Mouse (Mus musculus): ENCODE measurements around the gene Gpr182.
"Not testable (repeated sequence)": the region's sequence is repeated elsewhere in the genome, so short reads cannot be mapped to it uniquely, and the experiment has no call there.

The Gpr182 gene

DNA sequence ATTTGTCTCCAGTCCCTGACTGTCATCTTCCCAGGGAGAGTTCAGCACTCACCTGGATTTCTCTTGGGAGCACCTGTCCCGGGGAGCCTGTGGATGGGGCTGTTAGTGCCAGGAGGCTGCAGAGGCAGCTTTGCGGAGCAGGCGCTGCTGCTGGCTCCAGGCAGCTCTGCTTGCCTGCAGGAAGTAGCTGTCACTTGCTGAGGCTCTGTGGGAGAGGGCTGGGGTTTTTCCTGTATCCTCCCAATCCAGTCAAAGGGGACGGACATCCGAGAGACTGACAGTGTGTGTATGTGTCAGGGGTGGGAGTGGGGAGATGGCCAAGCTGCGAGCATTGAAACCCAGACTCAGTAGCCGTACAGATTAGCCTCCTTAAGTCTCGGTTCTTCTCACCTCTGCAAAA is at the start of gene Gpr182:
Gene Gpr182, minus strand, starts transcription at position 185 of the 400 bp plus-strand sequence.
- peak; percentile 64 to 80 for DNase-seq

DNA sequence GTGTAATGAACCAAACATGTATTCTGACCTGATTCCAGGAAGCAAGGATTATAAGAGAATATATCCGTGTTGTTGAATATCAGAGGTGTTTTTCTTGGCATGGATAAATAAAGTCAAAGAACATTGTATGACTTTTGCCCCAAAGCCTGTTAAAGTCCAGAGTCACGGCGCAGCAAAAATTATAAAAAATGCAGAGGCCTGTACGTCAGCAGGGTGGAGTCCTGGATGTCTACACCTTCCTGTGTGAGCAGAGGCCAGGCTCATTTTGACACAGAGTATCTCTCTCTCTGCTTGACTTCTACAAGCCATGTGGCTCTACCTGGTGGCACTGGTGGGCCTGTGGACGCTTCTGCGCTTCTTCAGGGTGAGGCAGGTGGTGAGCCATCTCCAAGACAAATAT is 49.4 kb upstream of the Gpr182 start, which contains the start of gene Rdh16:
Gene Rdh16, plus strand, starts transcription at position 262 of the 400 bp plus-strand sequence.
- DNase-seq: peak; percentile 57 to 80

DNA sequence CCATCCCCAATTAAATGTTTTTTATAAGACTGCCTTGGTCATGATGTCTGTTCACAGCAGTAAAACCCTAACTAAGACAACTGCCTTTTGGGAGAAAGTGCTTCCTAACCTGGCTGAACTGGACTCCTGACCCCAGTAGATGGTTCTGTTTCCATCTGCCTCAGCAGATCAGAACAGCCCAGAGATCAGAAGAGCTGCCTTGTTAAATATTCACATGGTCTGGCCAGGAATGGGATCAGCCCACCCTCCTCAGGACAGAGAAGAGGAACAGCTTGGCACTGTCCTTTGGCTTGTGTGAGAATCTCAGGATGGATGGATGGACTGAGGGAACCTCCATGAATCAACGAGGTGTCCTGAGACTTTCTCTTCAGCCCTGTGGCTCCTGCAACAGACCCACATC is 47.8 kb upstream of the Gpr182 start:
- DNase-seq: peak; percentile 62 to 86

DNA sequence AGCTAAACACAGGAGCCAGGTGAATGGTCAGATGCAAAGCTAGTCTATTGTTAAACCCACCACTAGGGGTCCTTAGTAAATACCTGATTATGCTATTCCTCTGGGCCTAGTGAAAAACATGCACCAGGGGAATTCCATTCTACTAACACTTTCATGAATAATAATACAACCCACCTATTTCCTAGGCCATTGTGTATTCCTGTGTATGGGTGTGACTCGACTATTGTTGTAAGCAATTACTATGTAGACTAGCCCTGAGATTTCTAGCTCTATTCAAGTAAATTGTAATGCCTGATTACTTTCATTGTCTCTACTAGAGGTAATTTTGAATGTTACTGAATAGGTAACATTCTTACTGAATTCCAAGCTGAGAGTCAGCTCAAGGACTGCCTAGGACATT is 33.9 kb upstream of the Gpr182 start:
- DNase-seq: not testable (repeated sequence)

DNA sequence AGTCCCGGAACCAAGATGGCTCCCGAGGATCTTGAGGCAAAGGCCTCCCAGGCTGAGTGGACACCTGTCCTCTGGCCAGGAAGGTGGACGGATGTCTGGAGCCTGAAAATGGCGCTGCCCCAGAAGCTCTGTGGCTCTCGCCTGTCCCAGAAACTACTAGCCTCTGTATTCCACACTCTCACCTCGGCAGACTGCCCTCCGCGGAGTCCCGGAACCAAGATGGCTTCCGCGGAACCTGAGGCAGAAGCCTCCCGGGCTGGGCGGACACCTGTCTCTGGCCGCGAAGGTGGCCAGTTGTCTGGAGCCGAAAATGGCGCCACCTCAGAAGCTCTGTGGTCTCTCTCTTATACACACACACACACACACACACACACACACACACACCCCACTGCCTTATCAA is 30.8 kb upstream of the Gpr182 start:
- DNase-seq: not testable (repeated sequence)

DNA sequence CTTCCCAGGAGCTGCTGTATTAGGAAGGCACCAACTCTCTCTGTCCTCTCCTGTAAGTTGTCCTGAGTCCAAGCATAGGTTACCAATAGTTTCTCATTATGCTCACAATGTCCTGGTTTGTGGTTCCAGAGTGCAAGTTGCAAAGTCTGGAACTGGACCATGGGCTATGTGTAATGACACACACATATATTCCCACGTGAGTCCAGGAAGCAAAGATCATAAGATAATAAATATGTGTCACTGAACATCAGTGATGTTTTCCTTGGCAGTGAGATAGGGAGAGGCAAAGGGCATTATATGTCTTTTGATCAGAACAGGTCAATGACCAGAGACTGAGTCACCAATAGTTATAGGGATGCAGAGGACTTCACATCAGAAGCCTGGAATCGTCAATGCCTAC is 24.5 kb upstream of the Gpr182 start, which contains the start of gene Rdh9:
Gene Rdh9, plus strand, starts transcription at position 376 of the 400 bp plus-strand sequence.
- DNase-seq: no peak

DNA sequence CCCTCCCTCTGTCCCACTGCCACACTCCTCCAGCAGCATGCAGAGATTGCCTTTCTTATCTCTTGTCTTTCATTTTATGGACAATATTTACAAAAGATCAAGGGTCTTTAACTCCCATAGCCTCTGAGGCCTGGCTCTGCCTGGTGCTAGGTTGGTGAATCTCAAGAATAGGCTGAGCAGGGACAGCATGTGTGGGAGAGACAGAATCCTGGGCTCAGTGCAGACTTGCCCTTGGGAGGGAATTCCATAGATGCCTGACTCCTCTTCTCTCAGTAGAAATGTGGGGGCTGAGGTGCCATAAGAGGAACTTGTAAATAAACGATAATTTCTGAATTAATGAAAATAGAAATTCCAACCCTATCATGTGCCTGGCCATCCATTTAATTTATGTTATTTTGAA is 15.0 kb upstream of the Gpr182 start:
- DNase-seq: no peak

DNA sequence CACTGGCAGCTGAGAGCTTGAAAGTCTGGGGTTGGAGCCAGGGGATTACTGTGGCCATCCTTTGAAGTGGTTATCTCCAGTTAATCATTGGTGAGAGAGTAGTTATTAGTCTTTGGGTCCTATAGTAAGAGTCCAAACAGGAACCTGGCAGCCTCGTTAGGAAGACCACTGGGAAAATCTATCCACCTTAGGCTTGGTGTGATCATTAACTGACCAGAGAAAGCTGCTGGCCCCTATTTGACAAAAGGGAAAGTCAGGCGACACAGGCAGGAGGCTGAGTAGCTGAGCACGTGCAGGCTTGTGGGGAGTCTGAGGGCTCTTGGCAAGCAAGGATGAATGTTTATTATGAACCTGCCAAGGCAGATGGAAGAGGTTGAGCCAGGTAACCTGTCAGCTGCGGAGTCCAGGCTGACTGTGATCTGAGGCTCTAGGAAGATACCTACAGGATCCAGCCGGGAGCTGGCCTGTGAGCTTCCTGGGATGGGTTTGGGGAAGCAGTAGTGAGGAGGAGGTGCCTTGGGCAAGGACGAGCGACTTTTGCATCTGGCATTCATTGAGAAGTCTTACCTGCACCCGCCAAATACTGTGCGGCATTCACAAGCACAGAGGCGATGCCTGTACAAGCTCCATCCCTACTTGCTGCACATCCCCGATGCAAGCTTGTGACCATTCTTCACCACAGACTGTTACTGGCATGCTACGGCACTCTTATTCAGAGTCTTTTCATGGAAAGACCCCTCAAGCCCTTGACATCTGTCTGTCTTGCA is 12.6 kb upstream of the Gpr182 start:
- peak; percentile 62 to 90 for DNase-seq

DNA sequence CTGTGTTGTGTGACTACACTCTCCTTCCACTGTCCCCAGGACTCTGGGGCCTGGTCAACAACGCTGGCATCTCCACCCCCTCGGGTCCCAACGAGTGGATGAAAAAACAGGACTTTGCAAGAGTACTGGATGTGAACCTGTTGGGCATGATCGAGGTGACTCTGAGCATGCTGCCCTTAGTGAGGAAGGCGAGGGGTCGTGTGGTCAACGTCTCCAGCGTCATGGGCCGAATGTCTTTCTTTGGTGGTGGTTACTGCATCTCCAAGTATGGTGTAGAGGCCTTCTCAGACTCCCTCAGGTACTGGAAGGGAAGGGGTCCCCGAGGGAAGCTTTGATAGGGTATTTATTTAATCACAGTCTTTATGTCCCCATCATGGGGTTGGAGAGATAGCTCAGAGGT is 11.4 kb upstream of the Gpr182 start:
- not testable (repeated sequence) for DNase-seq

DNA sequence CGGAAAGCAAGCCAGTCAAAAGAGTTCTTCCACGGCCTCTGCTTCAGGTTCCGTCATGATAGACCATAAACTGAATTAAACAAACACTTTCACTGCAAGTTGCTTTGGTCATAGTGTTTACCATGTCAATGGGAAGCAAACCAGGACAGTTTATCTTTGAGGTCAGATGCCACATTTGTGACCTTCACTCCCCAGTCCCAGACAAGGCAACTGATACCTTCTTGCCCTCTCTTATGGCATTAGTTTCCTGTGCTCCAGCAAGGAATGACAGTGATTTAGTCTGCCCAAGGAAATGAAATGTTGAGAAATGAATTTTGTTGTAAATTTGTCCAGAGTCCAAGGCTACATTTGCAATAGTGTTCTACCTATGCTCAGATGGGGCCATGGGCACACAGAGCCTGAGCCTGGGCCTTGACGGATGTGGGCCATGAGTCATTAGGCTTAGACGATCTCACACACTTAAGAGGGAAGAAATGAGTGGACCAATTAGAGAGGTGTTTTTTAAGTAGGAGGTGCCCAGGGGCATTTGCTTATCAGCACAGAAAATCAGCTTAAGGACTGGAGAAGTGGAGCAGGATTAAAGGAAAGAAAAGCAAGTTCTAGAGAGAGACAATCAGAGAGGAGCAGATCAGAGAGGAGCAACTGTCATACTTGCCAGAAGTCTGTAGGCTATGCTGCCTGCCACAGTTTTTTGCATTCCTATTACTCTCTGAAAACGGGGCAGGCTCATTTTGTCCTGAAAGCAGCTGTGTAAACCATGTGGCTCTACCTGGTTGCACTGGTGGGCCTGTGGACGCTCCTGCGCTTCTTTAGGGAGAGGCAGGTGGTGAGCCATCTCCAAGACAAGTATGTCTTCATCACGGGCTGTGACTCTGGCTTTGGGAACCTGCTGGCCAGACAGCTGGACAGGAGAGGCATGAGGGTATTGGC is 7.9 kb upstream of the Gpr182 start, which contains the start of the genes Rdh1 and Rdh16f1:
Gene Rdh1, plus strand, starts transcription at position 541 of the 930 bp plus-strand sequence.
Gene Rdh16f1, plus strand, starts transcription at position 607 of the 930 bp plus-strand sequence.
- peak in 1 of 2 experiments; percentile 18 for DNase-seq

DNA sequence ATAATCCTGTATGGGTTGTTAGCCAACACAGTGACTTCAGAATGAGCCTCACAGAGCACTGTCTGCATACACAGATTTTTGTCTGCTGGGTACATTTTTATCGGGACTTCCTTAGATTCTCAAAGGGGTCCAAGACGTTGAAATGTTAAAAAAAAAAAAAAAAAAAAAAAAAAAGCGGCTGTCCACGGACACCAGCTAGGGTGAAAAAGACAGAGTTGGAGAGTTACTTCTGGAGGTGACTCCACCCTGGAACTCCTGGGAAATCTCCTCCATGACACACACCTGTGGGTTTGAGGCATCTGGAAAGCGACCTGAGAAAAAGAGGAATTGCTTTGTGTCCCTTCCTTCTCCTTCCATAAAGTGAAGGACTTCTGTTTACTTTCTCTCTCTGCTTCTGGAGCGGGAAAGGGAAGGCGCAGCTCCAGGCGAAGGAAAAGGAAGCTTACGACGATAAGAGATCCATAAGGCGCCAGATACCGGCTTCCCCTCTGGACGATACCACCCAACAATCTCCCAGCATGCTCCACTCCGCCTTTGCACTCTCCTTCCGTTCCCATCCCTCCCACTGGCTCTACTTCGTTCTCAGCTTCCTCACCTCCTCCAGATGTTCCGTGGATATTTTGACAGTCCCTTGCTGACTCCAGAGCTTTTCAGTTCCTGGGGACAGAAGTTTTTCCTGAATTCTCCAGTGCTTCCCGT is 4.4 kb upstream of the Gpr182 start:
- peak; percentile 35 to 43 for DNase-seq

DNA sequence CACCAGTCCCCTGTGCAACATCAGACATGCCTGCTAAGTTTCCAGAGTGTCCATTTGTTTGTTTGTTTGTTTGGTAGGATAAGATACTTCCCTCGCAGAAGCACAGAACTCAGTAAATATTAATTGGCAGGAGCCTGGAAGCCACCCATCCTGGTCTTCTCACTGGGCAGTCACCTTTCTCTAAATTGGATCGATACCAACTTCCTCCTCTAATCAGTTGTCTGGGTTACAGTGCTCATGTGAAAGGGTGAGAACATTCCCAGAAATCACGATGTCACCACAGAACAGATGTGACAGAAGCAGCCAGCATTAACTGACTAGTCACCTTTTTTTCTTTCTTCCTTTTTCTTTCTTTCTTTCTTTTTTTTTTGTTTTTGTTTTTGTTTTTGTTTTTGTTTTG is 3.7 kb upstream of the Gpr182 start:
- DNase-seq: peak in 1 of 2 experiments; percentile 36

DNA sequence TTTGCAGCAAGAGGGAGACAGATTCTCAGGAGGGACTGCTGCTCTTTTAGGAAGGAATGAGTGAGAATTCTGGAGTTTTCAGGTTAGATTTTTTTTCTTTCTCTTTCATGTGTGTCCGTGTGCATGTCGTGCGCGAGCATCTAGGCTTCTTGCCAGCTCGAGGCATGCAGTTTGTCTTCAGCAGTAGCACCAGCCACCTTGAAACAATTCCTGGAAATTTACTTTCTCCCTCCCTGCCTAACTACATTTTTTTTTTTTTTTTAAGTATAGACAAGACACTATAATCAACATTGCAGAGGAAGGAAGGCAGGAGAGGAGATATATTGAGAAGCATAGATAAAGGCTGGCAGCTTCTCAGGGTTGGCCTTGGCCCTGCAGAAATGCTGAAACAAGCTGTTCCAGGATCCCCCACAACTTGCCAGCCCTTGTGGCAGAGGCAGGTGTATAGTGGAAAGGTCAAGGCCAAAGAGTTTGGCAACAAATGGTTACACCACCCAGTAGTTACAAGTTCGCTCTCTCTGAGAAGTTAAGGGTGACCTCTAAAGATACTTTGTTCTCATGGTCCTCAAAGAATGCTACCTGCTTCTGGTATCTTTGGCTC is 3.1 kb upstream of the Gpr182 start:
- peak; percentile 74 to 79 for DNase-seq

DNA sequence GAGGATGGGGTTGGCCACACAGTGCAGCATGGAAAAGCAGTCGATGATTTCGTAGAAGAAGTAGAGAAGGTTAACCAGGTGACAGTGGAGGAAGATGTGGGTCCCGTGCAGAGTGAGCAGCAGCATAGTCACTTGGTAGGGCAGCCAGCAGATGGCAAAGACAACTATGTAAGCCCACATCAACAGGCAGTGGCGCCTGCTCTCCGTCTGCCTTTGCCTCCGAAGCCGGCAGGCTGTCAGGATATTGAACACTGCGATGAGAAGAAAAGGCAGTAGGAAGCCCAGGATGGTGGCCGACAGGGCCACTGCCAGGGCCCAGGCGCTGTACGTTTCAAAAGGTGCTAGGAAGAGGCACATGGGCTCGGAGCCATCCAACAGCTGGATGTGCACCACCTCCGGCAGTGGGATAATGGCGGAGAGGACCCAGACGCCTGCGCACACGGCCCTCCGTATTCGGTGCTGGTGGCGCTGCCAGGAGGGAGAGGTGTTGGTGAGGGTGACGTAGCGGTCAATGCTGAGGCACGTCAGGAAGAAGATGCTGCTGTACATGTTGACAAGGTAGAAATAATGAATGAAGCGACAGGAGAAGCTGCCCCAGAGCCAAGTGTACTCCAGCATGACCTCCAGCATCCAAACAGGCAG is 1.3 kb downstream of the Gpr182 start:
- DNase-seq: peak in 1 of 2 experiments; percentile 64

DNA sequence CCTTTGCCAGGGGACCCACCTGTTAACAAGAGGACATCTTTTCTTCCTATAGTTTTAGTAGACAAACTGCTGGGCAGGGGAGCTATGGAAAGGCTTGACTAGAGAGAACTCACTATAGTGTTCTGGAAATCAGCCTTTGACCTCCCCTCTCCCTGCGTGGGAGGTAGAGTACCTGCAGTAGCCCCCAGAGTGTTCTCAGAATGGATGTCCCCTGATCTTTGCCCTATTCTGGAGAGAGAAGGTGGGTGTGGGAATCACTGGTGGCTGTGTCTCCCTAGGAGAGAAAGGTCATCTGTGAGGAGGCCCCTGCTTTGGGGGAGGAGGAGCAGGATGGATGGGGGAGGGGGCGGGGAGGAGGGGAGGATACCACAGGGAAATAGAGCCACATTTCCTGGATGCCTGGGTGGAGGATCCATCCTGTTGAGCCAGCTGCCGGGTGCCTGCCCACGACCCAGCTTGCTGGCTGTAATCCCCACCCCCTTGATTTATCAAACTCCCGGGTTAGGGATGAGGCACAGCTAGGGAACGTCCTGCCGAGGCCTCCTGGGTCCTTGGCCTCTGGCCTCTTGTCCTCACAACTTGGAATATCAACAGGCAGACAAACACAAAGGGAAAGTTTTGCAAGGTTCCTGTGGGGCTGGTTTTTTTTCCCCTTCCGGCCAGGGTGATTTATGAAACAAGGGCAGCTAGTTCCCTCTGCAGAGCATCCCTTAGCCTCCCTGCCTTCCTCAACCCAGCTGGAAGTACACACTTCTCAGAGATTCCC is 2.5 kb downstream of the Gpr182 start:
- peak; percentile 73 to 91 for DNase-seq

DNA sequence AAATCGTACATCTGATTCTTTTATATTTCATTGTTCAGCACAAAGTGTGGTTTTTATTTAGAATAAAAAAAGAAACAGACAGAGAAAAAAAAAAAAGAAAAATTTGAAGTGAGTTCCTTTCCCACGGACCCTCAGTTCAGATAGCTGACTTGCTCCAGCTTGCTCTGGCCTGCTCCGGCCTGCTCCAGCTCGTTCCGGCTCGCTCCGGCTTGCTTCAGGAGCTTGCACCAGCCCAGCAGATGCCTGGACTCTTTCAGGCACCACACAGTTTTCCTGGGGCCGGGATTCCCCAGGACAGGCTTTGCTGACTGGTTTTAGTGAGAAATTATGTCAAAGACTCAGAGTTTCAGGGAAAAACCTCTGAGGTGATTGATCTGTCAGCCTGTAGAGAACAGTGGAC is 4.3 kb downstream of the Gpr182 start:
- peak; percentile 76 to 86 for DNase-seq

DNA sequence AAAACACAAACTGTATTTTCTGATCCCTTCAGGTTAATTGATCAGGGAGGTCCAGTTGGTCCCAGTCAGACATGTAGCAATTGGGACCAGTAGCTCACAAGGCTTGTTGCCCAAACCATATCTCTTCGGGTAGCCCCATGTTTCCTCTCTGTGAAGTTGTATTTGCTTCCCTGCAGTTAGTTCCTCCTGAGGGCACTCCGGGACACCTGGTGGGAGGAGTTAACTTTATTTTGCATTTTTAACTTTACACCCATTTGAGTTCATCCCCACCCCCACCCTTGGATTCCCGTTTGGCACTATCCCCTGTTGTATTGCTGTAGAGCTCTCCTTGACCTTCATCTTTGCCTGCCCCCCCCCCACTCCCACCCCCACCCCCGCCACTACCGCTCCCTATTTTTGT is 5.6 kb downstream of the Gpr182 start:
- no peak for DNase-seq

DNA sequence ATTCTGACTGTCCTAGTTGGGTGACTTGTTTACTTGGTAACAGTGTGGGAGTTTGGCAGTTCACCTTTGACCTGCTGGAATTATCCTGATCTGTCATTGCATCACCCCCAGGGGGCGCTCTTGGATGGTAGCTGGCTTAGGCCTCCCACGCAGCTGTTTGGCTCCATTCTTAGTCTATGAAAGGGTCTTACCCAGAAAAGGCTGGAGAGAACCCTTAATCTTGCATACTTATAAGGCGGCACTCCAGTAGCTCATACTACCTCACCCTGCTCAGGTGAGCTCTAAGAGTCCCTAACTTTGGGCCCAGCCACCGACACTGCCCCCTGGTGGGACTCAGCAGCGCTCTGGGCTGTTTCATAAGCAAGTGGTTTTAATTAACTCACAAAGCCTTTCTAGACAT is 6.9 kb downstream of the Gpr182 start:
- peak; percentile 68 to 73 for DNase-seq

DNA sequence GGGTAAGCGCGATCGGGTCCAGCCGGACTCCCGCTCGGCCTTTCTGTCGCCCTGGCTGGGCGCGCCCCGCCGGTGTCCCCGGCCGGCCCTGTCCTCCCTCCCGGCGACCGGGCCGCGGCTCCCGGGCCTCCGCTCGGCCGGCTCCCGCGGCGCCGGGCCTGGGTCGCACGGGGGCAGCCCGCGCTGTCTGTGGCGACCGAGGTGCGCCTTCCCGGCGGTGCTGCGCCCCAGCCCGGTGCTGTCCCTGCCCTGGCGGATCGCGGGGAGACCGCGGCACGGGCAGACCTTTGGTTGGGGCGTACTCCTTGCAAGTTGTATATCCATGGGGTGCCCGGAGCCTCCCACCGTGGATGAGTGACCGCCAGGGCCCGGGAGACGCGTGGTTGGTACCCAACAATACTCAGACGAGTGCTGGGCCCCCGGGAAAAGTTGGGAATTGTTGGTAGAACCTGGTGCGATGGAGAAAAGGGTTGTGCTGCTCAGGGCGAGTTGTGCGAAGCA is 11.8 kb downstream of the Gpr182 start:
- DNase-seq: peak; percentile 31 to 63

DNA sequence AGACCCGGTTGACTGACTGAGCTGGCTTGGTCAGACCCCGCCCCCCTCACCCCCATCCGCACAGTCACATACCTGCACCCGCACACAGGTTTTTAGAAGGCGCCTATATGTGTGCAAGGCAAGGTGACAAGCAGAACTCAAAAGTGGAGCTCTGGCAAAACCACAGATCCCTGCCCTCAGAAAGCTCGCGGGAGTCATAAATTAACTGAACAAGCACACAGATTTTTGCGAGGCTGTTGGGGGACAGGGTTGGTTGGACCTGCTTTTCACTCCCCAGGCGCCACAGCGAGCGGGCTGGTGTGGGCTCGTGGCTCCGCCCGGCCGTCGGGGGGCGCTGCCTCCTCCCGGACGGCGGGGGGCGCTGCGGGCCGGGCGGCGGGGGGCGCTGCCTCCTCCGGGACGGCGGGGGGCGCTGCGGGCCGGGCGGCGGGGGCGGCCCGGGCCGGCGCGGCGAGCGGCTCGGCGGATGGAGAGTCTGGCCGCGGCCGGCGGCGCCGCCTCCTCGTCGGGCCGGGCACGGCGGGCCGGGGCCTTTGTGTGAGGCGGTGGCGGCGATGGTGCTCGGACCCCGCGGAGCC is 12.4 kb downstream of the Gpr182 start, which contains the start of gene Zbtb39:
Gene Zbtb39, plus strand, starts transcription at position 456 of the 578 bp plus-strand sequence.
- peak; percentile 78 to 91 for DNase-seq

All from kidney, postnatal 25 days (tissue).